Mouse (Mus musculus): ENCODE results near the gene Lrrc59.
A peak's percentile ranks its signal among the peaks of the same experiment; 100 is the strongest.
"Not testable (repeated sequence)": the region's sequence is repeated elsewhere in the genome, so short reads cannot be mapped to it uniquely, and the experiment has no call there.

Lrrc59 gene

DNA sequence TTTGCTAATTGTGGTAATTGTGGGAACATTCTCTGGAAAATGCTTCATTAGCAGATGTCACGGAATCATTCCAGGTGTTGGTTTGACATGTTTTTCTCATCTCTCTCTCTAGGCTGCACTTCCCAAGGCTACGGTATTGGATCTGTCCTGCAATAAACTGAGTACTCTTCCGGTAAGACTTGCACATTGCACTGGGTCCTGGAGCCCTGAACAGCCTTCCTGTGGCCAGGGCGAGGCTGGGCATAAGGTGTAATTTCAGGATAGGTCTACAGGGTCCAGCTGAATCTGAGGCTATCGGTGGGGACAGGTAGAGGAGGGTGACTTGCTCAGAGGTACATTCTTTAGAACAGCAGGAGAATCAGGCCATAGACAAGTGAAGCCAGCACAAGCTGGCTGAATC, 2.4 kb downstream of the Lrrc59 start:
- DNase-seq: no peak

- no peak for DNase-seq
Measured at GRCm38 (mm10) chr11:94632988-94633387, 3.4 kb downstream of the Lrrc59 start.

- DNase-seq: no peak
Measured at GRCm38 (mm10) chr11:94634431-94634830, 4.9 kb downstream of the Lrrc59 start.

GRCm38 (mm10) chr11:94644461-94645219, 15.1 kb downstream of the Lrrc59 start:
- no peak for DNase-seq

DNA sequence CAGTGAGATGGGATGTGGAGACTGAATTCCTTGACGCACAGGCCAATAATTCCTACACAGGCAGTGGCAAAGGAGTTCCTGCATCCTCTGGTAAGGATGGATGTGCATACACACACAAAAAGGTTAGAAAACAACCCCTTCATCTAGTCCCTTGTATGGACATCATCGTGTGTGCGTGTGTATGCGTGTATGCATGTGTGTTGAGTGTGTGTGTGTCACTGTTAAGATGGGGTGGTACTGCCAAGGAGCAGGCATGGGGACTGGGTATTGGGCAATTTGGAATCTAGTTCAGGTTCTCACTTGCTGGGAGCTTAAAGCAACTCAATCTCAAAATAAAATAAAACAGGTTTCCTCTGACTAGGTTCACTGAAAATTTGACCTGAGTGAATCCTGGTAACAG, 16.9 kb downstream of the Lrrc59 start:
- no peak for DNase-seq

- DNase-seq: not testable (repeated sequence)
Measured at GRCm38 (mm10) chr11:94651241-94651640, 21.7 kb downstream of the Lrrc59 start.

GRCm38 (mm10) chr11:94652973-94653372, 23.4 kb downstream of the Lrrc59 start:
- no peak for DNase-seq

DNA sequence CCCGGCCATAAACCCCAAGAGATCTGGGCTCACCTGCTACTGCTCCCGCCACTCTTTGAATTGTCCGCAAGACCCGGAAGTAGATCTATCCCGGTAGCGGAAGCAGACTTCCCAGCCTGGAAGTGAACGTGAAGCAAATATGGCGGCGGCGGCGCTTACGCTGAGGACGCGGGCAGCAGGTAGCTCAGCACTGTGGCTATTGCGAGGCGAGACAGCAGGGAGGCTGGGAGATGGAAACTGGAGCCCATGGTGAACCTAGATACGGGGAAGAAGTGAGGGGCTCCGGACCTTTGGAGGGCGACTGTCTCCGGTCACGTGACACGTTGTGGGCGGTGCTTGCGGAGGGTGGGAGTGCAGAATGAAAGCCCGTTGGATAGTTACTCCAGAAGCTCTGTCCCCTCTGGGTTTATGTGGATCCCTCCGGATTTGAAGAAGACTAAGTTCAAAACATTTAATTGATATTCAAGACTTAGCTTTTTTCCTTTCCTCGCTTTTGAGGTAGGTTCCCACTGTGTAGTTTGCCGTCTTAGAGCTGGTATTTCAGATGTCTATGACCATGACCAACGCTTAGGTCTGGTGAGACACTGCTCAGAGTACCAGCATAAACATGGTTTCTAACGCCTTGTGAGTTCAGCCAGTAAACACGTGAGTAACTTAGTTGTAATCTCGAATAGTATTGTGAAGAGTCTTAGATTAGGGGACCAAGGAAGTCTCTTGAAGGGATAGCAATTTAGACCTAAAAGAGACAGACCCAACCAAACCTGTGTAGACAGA, 24.3 kb downstream of the Lrrc59 start, which contains the start of the genes Mrpl27 and Eme1:
Mrpl27 (plus strand) TSS at position 105 of the 774 bp plus-strand sequence.
Eme1 (minus strand) TSS at position 302 of the 774 bp plus-strand sequence.
- peak; percentile 84 to 89 for DNase-seq

DNA sequence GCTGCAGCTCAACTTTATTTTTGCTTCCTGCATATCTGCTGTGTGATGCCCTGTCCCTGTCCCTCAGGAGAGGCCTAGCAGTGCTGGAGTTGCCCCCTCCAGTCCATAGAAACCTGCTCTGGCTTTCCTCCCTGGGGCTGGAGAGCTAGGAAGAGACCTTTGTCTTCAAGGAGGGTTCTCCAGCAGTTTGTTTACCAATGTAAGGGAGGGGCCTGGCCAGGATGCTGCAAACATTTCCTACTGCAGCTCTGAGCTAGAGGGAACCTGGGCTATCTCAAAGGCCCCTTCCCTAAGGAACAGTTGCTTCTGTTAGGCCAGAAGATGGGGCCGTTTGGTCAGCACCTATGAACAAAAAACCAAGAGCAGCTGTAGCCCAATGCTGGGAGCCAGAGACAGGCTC, 31.8 kb downstream of the Lrrc59 start:
- DNase-seq: no peak

DNA sequence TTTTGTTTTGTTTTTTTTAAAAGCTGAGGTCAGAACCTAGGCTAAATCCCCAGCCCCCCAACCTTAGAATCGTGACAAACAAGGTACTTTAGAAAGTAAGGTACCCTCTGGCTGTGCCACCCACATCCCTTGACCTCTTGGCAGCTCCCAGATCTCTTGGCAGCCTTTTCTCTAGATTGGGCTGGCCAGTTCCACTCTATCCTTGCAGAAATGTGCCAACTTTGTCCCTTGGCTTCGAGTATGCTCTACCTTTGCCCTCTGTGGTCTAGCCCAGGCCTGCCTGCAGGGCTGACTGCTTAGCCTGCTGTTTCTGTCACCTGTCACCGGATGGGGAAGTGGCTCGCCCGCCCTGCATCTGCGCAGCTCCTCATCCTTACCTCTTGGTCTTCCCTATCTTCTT, 35.7 kb downstream of the Lrrc59 start:
- no peak for DNase-seq

DNA sequence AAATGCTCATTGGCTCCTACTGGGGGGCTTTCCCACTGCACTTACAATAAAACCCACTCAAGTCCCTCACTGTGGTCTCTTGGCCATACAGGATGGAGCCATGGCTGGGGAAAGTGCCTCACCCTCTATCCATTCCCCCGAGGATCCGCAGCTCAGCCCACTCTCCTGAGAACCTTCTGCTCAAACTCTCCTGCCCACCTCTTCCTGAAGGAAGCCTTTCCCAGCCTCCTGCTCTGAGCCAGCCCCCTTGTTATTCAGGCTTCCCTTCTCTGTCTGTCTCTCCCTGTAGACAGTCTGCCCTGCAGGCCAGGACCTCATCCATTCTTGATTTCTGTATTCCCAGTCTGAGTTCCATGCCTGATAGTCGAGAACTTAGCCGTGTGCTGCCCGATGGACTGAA, 45.4 kb downstream of the Lrrc59 start:
- no peak for DNase-seq

- DNase-seq: no peak
Measured at GRCm38 (mm10) chr11:94675446-94675845, 45.9 kb downstream of the Lrrc59 start.

DNA sequence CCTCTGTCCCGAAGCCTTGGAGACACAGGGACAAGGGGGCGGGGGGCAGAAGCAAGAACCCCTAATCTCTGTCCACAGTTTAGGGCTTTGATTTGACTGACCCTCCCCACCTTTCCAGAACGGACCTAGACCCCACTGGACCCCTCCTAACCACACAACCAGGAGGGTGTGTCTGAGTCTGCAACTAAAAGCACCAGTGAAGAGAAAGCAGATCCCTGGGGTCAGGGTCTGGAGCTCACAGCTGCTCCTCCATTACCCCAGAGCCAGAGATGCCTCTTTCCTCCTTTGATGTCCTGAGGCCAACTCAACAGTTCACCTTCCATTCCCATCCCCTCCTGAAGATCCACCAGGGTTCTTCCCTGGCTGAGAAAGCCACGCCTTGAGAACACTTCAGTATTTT, 46.7 kb downstream of the Lrrc59 start:
- DNase-seq: no peak

GRCm38 (mm10) chr11:94676754-94677606, 47.4 kb downstream of the Lrrc59 start, which contains the start of gene Xylt2:
Gene Xylt2 (minus strand): TSS chr11:94677515.
- peak; percentile 95 for DNase-seq

DNA sequence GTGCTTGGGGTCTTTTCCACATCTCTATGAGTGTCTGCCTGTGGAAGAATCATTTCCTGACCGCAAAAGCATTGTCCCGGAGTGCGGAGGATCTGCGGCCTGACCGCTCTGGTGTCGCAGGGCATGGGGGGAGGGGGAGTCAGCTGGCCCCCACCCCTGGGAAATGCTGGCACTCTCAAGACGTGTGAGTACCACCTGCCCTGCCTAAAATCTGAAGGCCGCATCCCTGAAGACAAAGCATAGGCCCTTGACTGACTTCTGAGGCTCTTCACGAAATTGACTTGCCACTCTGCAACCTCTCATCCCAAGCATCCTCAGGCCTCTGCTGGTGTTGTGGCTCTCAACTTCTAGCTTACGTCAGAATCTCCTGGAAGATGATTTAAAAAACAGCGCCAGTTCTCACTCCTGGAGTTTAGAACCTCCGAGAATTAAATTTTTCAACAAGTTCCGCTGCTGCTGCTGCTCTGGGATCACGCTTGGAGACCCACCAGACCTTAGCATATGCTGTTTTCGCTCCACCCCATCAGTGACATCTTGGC, 48.1 kb downstream of the Lrrc59 start:
- DNase-seq: no peak

GRCm38 (mm10) chr11:94680639-94681038, 51.1 kb downstream of the Lrrc59 start:
- DNase-seq: no peak

GRCm38 (mm10) chr11:94681640-94682039, 52.1 kb downstream of the Lrrc59 start:
- DNase-seq: no peak

DNA sequence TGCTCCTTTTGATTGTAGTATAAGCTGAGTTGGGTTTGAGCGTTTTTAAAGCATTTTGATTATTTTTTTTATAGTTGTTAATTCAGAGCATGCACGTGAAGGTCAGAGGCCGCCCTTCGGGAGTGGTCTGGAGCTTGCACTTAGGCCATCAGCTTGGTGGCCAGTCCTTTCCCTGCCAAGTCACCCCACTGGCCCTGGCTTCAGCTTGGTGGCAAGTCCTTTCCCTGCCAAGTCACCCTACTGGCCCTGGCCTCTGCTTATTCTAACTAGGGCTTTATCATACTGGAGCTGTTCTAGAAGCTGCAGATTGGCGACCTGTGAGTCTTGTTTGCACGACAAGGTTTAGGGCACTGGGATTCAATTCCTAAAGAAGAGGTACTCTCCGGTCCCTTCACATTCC, 52.9 kb downstream of the Lrrc59 start:
- DNase-seq: no peak

DNA sequence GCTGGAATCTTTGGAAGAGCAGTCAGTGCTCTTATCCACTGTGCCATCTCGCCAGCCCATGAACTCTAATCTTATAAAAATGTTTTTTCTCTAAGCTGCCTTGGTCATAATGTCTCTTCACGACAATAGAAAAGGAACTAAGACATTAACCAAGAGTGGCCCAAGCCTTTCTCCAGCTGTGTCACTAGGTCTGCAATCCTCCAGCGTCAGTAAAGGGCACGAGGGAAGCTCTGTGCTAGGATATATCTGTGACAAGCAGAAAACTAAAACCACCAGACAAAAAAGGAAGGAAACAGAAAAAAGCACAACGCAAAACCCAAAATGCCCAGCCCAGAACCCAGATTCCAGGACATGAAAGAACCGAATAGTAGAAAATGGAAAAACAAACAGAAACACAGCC, 57.6 kb downstream of the Lrrc59 start:
- DNase-seq: no peak

- not testable (repeated sequence) for DNase-seq
Measured at GRCm38 (mm10) chr11:94692502-94692901, 62.9 kb downstream of the Lrrc59 start.
